Mouse (Mus musculus) forebrain, embryonic 10.5 days (tissue): Measurements from ENCODE around the gene Gm42372. TPM values are rescaled to one million over a fixed set of nuclear protein-coding genes. Genes with fewer than 3 reads are reported as not detected.

Source experiments
- DNase-seq: peaks from one replicate; pipeline ENCODE4 v3.0.0-alpha.2; 2017; ENCODE audit warnings: low spot score; ENCODE audit errors: extremely low spot score
- H3K27ac ChIP-seq: fragments of 300-500 bp; sonication (generic); 2 replicates; pipeline ENCODE4 v1.5.1; 2016; ENCODE audit warnings: mild to moderate bottlenecking
- H3K27me3 ChIP-seq: fragments of 300-500 bp; sonication (generic); 2 replicates; pipeline ENCODE4 v1.6.1; 2016; ENCODE audit warnings: mild to moderate bottlenecking; ENCODE audit not compliant: poor library complexity, severe bottlenecking
- H3K36me3 ChIP-seq: fragments of 300-500 bp; sonication (generic); replicated peaks from 2 replicates; pipeline ENCODE4 v1.6.1; 2016; ENCODE audit warnings: mild to moderate bottlenecking, moderate library complexity
- H3K4me1 ChIP-seq: fragments of 300-500 bp; sonication (generic); 2 replicates; pipeline ENCODE4 v1.6.1; 2016
- H3K4me3 ChIP-seq: fragments of 300-500 bp; sonication (generic); 2 replicates; pipeline ENCODE4 v1.5.1; 2016; ENCODE audit warnings: mild to moderate bottlenecking, moderate library complexity
- H3K9me3 ChIP-seq: fragments of 300-500 bp; sonication (generic); 2 replicates; pipeline ENCODE4 v1.6.1; 2016; ENCODE audit warnings: mild to moderate bottlenecking, moderate library complexity
- WGBS: fragments of 180-500 bp; shearing (Covaris S2); methylation state at CpG from one replicate; pipeline ENCODE4 v1.1.7; 2016; 5-methylcytosine and 5-hydroxymethylcytosine counted together
- polyA plus RNA-seq: library from polyadenylated mRNA; unstranded; fragments of >200 nt; fragmentation: Nextera tagmentation; extraction: Ambion mirVana; gene quantifications from 2 replicates; pipeline ENCODE4 v1.2.1, GENCODE M21; 2016

Gene Gm42372
- polyA plus RNA-seq, 1 experiment from 2014 or later = 1.2 TPM

- no peak for DNase-seq
- no peak overlapping the region for H3K4me3 ChIP-seq
- H3K27ac ChIP-seq = no peak overlapping the region
- H3K9me3 ChIP-seq = no peaks in the 10 kb centered on the region
- H3K36me3 ChIP-seq = no peaks in the 10 kb centered on the region
- 71% methylated on average over 8 of the region's 8 CpGs for WGBS
- H3K27me3 ChIP-seq = no peaks in the 10 kb centered on the region
- peaks cover 18% of the 10 kb centered on the region for H3K4me1 ChIP-seq
Measured at GRCm38 (mm10) chr7:16976298-16976697, 6.6 kb upstream of the Gm42372 start.

DNA sequence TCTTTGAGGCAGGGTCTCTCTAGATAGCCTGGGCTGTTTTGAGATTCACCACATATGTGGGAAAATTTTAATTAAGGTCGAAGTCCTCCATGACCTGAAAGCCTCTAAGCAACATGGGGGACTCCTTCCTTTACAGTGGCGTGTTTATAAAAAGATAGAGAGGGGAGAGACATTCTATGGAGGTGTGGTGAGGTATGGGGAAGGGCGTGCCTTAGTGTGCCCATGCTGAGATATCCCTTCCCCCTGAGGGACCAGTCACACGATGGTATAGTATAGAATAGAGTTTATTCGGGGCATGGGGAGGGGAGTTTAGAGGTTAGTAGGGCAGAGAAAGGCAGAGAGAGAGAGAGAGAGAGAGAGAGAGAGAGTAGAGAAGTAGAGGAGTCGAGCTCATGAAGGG is 4.7 kb upstream of the Gm42372 start:
- H3K4me3 ChIP-seq = no peak overlapping the region
- no peaks in the 10 kb centered on the region for H3K36me3 ChIP-seq
- no peaks in the 10 kb centered on the region for H3K27me3 ChIP-seq
- peaks cover 31% of the 10 kb centered on the region for H3K4me1 ChIP-seq
- H3K27ac ChIP-seq = no peak overlapping the region
- no peaks in the 10 kb centered on the region for H3K9me3 ChIP-seq
- WGBS = 76% methylated on average over 6 of the region's 6 CpGs
- no peak for DNase-seq

DNA sequence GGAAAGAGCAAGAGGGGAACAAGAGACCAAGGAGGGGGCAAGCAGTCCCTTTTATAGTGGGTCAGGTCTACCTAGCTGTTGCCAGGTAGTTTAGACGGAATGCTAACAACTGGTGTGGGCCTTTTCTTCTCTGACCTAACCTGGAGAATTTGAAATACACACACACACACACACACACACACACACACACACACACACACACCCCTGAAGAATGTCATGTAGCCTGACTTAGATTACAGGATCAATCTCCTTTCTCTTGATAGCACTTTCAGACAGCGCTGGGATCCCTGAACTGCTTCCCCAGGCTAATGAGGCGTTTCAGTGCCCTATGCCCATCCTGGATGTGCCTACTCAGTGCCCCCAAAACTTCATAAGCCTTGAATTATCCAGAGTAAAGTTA is 4.3 kb upstream of the Gm42372 start:
- WGBS = 94% methylated on average over 3 of the region's 3 CpGs
- peaks cover 35% of the 10 kb centered on the region for H3K4me1 ChIP-seq
- H3K27me3 ChIP-seq = no peaks in the 10 kb centered on the region
- no peaks in the 10 kb centered on the region for H3K9me3 ChIP-seq
- no peak overlapping the region for H3K4me3 ChIP-seq
- H3K36me3 ChIP-seq = no peaks in the 10 kb centered on the region
- DNase-seq = no peak
- H3K27ac ChIP-seq = no peak overlapping the region

DNA sequence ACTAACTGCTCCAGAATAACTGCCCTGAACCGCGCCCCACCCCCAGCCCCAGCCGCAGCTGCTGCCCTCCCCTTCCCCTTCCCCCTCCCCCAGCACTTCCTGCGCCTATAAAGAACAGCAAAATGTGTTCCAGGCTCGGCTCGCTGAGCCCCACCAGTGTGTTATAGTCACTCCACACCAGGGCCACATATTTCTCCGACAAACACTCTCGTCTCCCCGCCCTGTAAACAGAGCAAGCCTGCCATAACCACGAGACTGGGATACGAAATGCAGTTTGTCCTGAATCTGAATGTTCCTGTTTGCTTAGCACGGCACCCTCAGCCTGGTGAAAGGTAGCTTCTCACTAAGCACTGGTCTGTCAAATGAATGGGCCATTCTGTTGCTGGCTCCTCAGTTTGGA is 2.5 kb upstream of the Gm42372 start:
- Histone ChIP-seq H3K27ac (peak overlapping the region; percentile 85), H3K36me3 (peaks cover under 1% of the 10 kb centered on the region), H3K27me3 (no peaks in the 10 kb centered on the region), H3K4me3 (peak overlapping the region; percentile 35), H3K9me3 (no peaks in the 10 kb centered on the region), H3K4me1 (peaks cover 43% of the 10 kb centered on the region)
- 17% methylated on average over 12 of the region's 12 CpGs for WGBS
- peak; percentile 49 for DNase-seq

- peaks cover 6% of the 10 kb centered on the region for H3K36me3 ChIP-seq
- peaks cover 60% of the 10 kb centered on the region for H3K4me1 ChIP-seq
- peaks cover 6% of the 10 kb centered on the region; the same call in 1 of the 2 replicates for H3K9me3 ChIP-seq
- DNase-seq = no peak
- no peak overlapping the region for H3K4me3 ChIP-seq
- H3K27me3 ChIP-seq = no peaks in the 10 kb centered on the region
- 79% methylated on average over 7 of the region's 7 CpGs for WGBS
- 0 out of 2 replicates have a peak overlapping the region, but pooled peaks have one; percentile 44 for H3K27ac ChIP-seq
Measured at GRCm38 (mm10) chr7:16987541-16988149, 4.8 kb downstream of the Gm42372 start.

- no peak for DNase-seq
Measured at GRCm38 (mm10) chr7:16988405-16988804, 5.5 kb downstream of the Gm42372 start.

DNA sequence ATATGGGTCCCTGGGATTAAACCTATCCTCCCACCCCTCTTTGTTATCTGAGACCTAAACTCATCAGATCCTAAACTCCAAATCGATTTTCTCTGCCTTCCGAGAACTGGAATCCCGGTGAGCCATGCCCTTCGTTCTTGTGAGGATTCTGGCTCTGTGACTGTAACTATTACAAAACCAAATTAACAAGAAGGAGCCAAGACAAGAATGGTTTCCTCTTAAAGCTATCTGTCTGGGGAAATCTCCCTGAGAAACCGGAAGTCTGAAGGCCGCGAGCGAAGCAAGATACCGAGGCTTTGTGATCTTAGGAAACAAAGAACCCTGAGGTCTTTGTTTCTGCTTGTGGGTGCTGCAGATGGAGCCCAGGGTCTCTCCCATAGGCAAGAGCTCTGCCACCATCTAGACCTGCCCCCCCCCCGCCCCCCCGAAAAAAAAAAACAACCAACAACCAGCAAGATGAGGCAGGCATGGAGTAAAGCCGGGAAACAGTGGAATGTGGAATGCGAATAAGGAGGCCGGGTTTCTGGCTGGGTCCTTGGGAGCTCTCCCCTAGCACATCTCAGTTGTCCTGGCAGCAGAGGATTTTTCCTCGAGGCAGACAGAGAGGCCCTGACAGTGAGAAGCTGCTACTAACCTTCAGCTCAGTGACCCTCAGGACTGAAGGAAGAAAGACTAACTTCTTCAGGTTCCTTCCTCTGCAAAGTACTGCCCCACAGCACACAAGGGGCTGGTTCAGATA is 7.3 kb downstream of the Gm42372 start:
- peak overlapping the region; percentile 85 for H3K27ac ChIP-seq
- WGBS = 40% methylated on average over 15 of the region's 15 CpGs
- H3K4me3 ChIP-seq = peak overlapping the region; percentile 19; the same call in 1 of the 2 replicates
- H3K27me3 ChIP-seq = no peaks in the 10 kb centered on the region
- peaks cover 65% of the 10 kb centered on the region for H3K4me1 ChIP-seq
- peaks cover 6% of the 10 kb centered on the region; the same call in 1 of the 2 replicates for H3K9me3 ChIP-seq
- H3K36me3 ChIP-seq = peaks cover 11% of the 10 kb centered on the region
- DNase-seq = no peak

More at GRCm38 (mm10) chr7:16988405-16988804, 5.5 kb downstream of the Gm42372 start:
- H3K9me3 ChIP-seq = peaks cover 6% of the 10 kb centered on the region; the same call in 1 of the 2 replicates
- no peaks in the 10 kb centered on the region for H3K27me3 ChIP-seq
- H3K4me3 ChIP-seq = no peak overlapping the region
- H3K36me3 ChIP-seq = peaks cover 6% of the 10 kb centered on the region
- peaks cover 57% of the 10 kb centered on the region for H3K4me1 ChIP-seq
- H3K27ac ChIP-seq = no peak overlapping the region
- WGBS = 70% methylated on average over 3 of the region's 3 CpGs

DNA sequence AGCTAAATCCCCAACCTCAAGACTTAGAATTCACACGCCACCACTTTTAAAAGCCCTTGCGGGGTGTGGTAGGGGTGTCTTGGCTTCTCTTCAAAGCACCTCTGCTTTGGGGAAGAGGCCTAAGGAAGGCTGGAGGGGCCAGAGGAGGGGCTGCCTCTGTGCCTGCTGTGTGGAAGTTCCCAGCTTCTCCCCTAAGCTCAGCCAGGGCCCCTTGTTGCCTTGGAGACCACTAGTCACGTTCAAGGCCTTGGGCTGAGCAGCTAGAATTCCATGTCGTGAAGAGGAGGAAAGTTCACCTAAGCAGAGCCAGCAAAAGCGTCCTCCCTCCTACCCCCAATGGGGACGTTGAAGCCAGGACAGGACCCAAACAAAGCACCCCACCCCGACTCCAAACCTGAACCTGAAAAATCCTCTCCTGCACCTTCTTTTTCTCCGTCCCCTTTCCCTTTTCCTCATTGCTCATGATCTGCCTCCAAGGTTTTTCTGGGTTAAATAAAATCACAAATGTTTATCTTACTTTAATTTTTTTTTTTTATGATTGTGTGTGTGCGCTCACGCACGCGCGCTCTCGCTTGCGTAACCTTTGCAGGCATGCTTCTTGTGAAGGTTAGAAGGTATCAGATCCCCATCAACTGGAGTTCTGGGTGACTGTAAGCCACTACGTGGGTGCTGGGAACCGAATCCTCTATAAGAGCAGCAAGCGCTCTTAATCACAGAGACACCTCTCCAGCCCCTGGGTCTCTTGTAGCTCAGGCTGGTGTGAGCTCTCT is 9.0 kb downstream of the Gm42372 start:
- Histone ChIP-seq H3K27me3 (no peaks in the 10 kb centered on the region), H3K4me1 (peaks cover 81% of the 10 kb centered on the region), H3K9me3 (peaks cover 6% of the 10 kb centered on the region; the same call in 1 of the 2 replicates), H3K4me3 (peak overlapping the region; percentile 32), H3K27ac (peak overlapping the region; percentile 91), H3K36me3 (peaks cover 22% of the 10 kb centered on the region)
- peak; percentile 80 for DNase-seq
- 62% methylated on average over 18 of the region's 18 CpGs for WGBS

- WGBS = 95% methylated on average over 5 of the region's 5 CpGs
- Histone ChIP-seq H3K4me1 (peaks cover 81% of the 10 kb centered on the region), H3K36me3 (peaks cover 28% of the 10 kb centered on the region), H3K9me3 (peaks cover 6% of the 10 kb centered on the region; the same call in 1 of the 2 replicates), H3K27me3 (no peaks in the 10 kb centered on the region), H3K27ac (peak within 1 kb of the TSS; percentile 93), H3K4me3 (peak within 1 kb of the TSS; percentile 69)
- DNase-seq = no peak
Measured at GRCm38 (mm10) chr7:16992451-16992807, 9.5 kb downstream of the Gm42372 start, which contains the start of gene Ccdc8. Gene Ccdc8, plus strand, starts transcription at chr7:16992708.

GRCm38 (mm10) chr7:16993651-16994399 is 10.9 kb downstream of the Gm42372 start:
- DNase-seq = peak; percentile 77
- Histone ChIP-seq H3K9me3 (peaks cover 6% of the 10 kb centered on the region; the same call in 1 of the 2 replicates), H3K4me3 (peak overlapping the region; percentile 69), H3K27ac (peak overlapping the region; percentile 93), H3K27me3 (no peaks in the 10 kb centered on the region), H3K4me1 (peaks cover 79% of the 10 kb centered on the region), H3K36me3 (peaks cover 42% of the 10 kb centered on the region)
- 1% methylated on average over 27 of the region's 27 CpGs for WGBS

GRCm38 (mm10) chr7:16994400-16994799 is 11.5 kb downstream of the Gm42372 start:
- H3K4me1 ChIP-seq = peaks cover 80% of the 10 kb centered on the region
- peaks cover 4% of the 10 kb centered on the region; the same call in 1 of the 2 replicates for H3K9me3 ChIP-seq
- H3K27ac ChIP-seq = peak overlapping the region; percentile 93
- H3K27me3 ChIP-seq = no peaks in the 10 kb centered on the region
- H3K36me3 ChIP-seq = peaks cover 46% of the 10 kb centered on the region
- peak overlapping the region; percentile 69 for H3K4me3 ChIP-seq
- DNase-seq = no peak
- WGBS = 6% methylated on average over 20 of the region's 20 CpGs

- Histone ChIP-seq H3K27me3 (no peaks in the 10 kb centered on the region), H3K27ac (peak overlapping the region; percentile 93), H3K4me1 (peaks cover 74% of the 10 kb centered on the region), H3K36me3 (peaks cover 52% of the 10 kb centered on the region), H3K9me3 (no peaks in the 10 kb centered on the region), H3K4me3 (peak overlapping the region; percentile 69)
- DNase-seq = no peak
- 99% methylated on average over 4 of the region's 4 CpGs for WGBS
Measured at GRCm38 (mm10) chr7:16995345-16995744, 12.5 kb downstream of the Gm42372 start.
